Mouse (Mus musculus): ENCODE results near the gene Ptprc.

Ptprc gene

DNA sequence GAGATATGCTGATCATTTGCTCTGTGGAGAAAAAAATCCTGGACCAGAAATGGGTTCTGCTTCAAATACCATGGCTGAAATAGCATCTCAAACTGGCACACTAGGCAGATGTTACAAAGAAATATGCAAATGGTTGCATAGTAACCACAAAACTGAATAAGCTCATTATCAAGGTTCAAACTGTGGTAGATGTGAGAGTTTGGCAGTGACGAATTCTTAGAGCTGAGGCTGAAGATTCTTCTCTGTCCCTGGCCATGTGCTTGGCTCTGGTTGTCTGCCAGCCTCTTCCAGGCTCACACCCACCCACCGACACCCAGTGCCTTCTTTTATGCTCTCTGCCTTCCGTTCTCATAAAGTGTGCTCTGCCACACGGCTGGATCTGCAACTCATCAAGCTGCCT, 26.7 kb downstream of the Ptprc start:
- no peak for DNase-seq

DNA sequence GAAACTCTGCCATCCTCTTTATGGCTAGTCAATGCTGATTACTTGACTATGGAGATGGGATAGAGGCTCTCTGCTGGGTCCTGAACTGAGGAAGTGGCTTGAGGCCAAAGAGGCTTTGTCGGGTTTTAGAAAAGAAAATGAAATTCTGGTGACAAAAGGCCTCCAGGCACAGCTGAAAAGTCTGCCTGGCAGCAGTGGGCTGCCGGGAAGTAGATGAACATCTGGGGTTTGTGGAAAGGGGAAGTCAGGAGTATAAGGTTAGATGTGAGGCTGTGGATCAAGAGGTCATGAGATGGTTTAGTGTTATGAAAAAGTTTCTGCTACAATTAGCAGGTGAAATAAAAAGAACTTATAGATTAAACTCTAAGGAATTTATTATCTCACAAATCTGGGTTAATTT, 29.9 kb downstream of the Ptprc start:
- DNase-seq, result no peak

GRCm38 (mm10) chr1:138145148-138145547, 30.4 kb downstream of the Ptprc start:
- DNase-seq, result no peak

- DNase-seq, result no peak
Measured at GRCm38 (mm10) chr1:138144365-138144764, 31.1 kb downstream of the Ptprc start.

GRCm38 (mm10) chr1:138140769-138141168, 34.7 kb downstream of the Ptprc start:
- DNase-seq, result no peak

DNA sequence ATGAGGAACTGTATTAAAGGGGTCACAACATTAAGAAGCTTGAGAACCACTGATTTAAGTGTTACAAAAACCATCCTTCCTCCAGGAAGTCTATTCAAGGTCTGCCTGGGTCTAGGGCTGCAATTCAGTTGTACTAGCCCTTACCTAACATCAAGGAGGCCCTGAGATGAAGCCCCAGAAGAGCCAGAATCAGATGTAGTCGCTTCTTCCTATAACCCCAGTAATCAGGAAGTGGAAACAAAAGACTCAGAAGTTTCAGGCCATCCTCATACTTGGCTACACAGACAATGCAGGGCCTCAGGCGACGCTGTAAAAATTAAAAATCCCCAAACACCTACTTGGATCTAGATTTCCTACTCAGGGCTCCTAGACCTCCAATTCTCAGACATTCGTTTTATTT, 37.8 kb downstream of the Ptprc start:
- no peak for DNase-seq

DNA sequence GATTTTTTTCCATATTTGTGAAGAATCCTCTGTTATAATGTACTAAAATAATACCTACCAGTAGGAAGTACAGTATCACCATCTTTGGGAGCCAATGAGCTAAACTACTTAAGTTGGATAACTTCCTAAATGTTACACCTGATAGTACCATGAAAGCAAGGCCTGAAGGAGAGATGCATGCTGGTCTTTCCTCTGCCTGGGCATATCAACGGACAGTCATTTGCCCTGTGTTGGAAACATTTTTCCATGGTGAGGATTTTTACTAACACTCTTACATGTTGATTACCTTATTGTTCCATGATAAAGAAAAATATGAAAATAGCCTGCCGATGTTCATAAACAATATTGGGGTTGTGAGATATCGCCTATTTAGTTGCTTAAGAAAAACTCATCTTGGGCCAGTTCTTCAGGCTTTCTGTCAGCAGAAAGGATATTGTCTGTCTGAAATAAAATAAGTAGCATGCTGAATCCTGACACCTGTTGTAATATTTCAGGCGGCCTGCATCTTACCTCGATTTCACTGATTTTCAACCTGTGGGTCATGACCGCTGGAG, 38.4 kb downstream of the Ptprc start:
- no peak for DNase-seq

- DNase-seq, result peak; percentile 38
Measured at GRCm38 (mm10) chr1:138136373-138136779, 39.1 kb downstream of the Ptprc start.

GRCm38 (mm10) chr1:138135637-138136372, 39.7 kb downstream of the Ptprc start:
- DNase-seq, result no peak

DNA sequence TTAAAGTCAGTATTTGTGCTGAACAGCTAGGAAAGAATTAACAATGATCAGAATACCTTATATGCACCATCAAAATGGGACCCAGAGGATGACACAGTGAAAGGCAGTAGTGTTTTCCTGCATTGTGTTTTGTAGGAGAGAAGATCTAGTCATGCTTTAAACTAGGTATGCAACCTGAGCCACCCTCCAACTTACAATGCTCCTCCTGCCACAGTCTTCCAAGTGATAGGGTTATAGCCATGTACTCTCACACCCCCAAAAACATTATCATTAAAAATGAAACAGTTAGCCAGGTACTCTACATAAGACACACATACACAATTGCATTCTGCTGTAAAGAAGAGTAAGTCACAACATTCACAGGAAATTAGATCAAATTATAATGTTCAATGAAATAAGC, 40.4 kb downstream of the Ptprc start:
- no peak for DNase-seq

GRCm38 (mm10) chr1:138134324-138134723, 41.2 kb downstream of the Ptprc start:
- no peak for DNase-seq

GRCm38 (mm10) chr1:138131739-138132138, 43.8 kb downstream of the Ptprc start:
- no peak for DNase-seq

- DNase-seq, result peak; percentile 33
Measured at GRCm38 (mm10) chr1:138130145-138130544, 45.4 kb downstream of the Ptprc start.

DNA sequence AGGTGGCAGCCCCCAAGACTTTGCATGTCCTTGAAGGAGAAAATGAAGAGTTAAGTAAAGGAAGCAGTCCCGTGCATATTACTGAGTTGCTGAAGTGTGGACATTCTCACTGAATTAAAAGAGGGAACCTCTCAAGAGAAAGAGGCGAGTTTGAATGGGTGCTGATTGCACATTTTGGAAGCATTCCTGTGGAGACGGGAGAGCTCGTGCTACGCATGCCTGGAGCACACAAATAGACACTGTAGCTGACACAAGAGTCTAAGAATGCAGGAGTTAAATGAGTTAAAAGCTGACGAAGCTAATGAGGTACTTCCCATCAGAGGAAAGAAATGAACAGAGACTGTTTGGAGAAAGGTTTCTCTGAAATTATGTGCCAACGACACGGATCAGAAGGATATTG, 48.7 kb downstream of the Ptprc start:
- DNase-seq, result no peak

DNA sequence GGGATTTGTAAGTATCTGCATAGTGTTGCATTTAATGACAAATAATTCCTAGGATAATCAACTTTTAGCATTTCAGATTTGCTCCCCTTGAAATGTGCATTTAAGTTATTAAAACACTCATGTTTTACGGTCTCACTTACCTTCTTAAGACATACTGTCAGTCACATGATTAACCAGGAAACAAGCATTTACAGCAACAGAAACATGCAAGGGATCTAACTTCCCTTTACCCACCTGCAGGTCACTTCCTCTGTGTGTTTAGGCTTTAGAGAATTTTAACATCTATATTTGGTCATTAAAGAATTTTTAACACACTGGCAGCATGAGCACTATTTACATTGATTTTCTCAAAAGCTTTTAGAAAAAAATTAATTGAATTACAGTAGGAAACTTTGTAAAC, 50.2 kb downstream of the Ptprc start:
- no peak for DNase-seq

DNA sequence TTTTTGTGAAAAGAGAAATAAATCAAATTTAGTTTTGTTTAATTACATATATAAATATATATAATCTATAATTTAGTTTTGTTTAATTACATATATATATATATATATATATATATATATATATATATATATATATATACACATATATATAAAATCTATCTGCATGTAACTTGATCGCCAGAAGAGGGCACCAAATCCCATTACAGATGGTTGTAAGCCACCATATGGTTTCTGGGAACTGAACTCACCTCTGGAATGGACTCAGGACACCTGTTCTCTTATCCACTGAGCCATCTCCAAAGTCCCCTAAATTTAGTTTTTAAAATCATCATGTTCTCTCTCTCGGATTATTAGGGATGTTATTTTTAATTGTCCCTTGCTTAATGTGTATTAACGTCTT, 51.6 kb downstream of the Ptprc start:
- peak; percentile 14 for DNase-seq

DNA sequence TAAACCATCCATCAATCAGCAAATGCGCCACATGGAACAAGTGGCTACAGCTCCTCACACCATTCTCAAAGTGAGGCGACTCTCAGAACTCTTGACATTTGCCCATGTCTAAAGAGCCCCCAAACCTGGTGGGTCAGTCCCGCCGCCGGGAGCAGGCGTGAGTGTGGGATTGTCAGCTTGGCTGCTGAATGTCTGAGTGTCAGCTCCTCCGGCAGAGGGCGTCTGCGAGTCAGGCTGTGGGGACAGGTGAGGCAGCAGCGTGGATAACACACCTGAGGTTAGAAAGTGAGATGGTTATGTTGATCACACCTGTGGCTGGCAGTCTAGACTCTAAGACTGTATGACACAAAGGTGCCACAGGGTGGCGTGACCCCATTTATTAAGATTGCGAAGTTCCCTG, 55.6 kb downstream of the Ptprc start:
- no peak for DNase-seq

GRCm38 (mm10) chr1:138093219-138093618, 82.3 kb downstream of the Ptprc start:
- no peak for DNase-seq

- peak; percentile 39 for DNase-seq
Measured at GRCm38 (mm10) chr1:138085810-138086209, 89.7 kb downstream of the Ptprc start.

GRCm38 (mm10) chr1:138083707-138084106, 91.8 kb downstream of the Ptprc start:
- peak; percentile 9 for DNase-seq

GRCm38 (mm10) chr1:138080308-138080707, 95.2 kb downstream of the Ptprc start:
- DNase-seq, result no peak

- peak; percentile 81 for DNase-seq
Measured at GRCm38 (mm10) chr1:138044196-138044945, 131.1 kb downstream of the Ptprc start.

- DNase-seq, result no peak
Measured at GRCm38 (mm10) chr1:138040556-138040955, 135.0 kb downstream of the Ptprc start.

DNA sequence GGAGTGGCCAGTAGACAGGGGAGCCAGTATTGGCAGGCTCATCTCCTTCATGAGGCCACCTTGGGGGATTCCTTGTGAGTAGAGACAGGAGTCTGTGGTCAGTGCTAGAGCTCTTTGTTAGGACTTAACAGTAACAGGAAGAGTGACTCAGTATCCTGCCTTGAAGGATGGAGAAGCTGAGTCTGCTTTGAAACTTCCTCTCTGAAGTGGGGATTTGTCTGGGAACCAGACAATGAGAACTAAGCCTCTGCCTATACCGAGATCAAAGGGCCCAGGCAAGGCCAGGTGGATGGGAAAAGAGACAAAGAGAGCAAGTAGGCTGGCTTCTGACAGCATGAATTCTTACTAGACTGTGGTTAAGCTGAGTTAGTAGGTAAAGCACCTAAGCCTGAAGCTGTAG, 136.3 kb downstream of the Ptprc start:
- DNase-seq, result no peak
